Mouse (Mus musculus) thymus, postnatal 10 days (tissue): Measurements from ENCODE around the gene Zfand2a.

Experiments used
- DNase-seq, 2 experiments: peaks; one replicate each; pipeline ENCODE4 v3.0.0; 2021; ENCODE audit warnings: low spot score in 2 of 2

Gene Zfand2a

DNA sequence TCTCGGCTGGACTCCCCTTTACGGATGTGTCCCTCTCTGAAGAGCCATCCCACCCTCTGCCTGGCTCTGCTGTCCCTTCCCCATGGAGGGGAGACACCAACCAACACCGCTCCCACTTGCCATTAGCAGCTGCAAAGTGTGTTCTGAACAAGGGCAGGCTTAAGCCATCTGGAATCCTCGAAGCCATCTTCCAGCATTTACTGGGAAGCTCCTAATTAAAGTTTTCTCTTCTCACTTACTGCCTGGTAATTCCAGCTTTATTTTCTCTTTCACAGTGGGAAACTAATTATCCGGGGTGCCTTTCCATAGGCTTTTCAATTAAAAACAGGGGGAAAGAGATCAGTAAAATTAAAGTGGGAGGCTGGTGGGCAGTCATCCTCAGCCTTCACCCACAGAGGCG is 52.0 kb downstream of the Zfand2a start:
- DNase-seq = no peak

DNA sequence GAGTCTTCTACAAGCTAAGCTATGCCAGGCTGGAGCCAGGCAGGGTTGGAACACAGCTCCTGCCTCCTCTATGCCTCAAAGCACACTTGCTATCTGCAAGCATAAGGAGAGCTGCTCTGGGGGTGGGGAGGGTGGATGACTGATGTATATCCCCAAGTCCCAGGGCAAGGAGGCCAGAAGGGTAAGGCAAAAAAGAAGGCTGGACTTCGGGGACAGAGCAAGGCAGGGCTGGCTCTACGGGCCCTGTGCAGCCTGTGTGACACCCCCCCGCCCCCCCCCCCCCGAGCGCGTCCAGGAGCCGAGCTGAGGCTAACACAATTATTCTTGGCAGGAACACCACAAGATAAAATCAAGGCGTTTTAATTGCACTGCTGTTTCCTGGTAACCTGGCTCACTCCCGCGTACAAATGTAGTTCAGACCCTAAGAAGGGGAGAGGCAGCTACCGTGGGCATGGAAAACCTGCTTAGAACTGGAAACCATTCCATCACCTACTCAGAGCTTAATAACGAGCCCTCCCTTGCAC is 54.5 kb downstream of the Zfand2a start:
- no peak for DNase-seq

- DNase-seq = no peak
Observed at GRCm38 (mm10) chr5:139427989-139428388, 56.4 kb downstream of the Zfand2a start.

DNA sequence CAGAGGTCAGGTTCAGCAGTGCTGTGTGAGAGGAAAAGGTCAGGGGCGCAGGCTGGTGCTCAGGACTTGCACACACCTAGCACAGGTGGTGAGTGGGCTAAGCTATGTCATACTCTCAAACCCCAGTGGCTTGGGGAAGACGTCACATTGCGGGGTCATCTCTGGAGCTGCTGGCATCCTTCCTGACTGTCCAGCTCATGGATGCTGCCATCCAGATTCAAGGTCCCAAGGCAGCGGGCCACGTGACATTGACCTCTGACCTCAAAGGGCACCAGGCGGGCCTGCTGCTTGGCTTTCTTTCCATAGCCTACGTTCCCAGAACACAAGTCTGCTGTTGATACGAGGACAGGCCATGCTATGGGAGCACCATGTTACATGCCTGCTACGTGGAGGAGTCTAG is 57.3 kb downstream of the Zfand2a start:
- DNase-seq = no peak

- no peak for DNase-seq
Observed at GRCm38 (mm10) chr5:139425198-139425597, 59.2 kb downstream of the Zfand2a start.

GRCm38 (mm10) chr5:139423026-139423865 is 61.1 kb downstream of the Zfand2a start, which contains the start of gene Gper1:
Gper1 (plus strand) TSS chr5:139423151.
- DNase-seq = no peak
